Mouse (Mus musculus) MEL (cell line): ENCODE results near the gene Tet3. TPM values are rescaled to one million over a fixed set of nuclear protein-coding genes. Genes with fewer than 3 reads are reported as not detected.

Source experiments
- DNase-seq: peaks from one replicate; pipeline ENCODE4 v3.0.0; 2011; ENCODE audit warnings: low read depth, low spot score
- H3K27ac ChIP-seq: 2 replicates; pipeline ENCODE4 v1.5.1; 2012; ENCODE audit warnings: low read depth, mild to moderate bottlenecking, control low read depth, low read length, moderate library complexity; ENCODE audit not compliant: control insufficient read depth
- H3K27me3 ChIP-seq, 2 experiments: fragments of 150-350 bp in 1 of 2; sonication (generic) in 1 of 2; 2 replicates each; pipeline ENCODE4 v1.6.1; 2012; ENCODE audit warnings: low read length in 2 of 2, mild to moderate bottlenecking in 2 of 2, improper control_type of control experiment in 1 of 2, moderate library complexity in 1 of 2; ENCODE audit not compliant: insufficient read depth in 2 of 2, control insufficient read depth in 1 of 2
- H3K36me3 ChIP-seq, 2 experiments: 2 replicates each; pipeline ENCODE4 v1.6.1; 2012 to 2014; ENCODE audit warnings: low read length in 2 of 2, improper control_type of control experiment in 1 of 2, inconsistent platforms in 1 of 2, mild to moderate bottlenecking in 1 of 2; ENCODE audit not compliant: insufficient read depth in 2 of 2, control insufficient read depth in 1 of 2
- H3K4me1 ChIP-seq, 2 experiments: fragments of 150-350 bp in 1 of 2; sonication (generic) in 1 of 2; 2 replicates each; pipeline ENCODE4 v1.6.1; 2012; ENCODE audit warnings: low read length in 2 of 2, improper control_type of control experiment in 1 of 2, mild to moderate bottlenecking in 1 of 2; ENCODE audit not compliant: insufficient read depth in 2 of 2, control insufficient read depth in 1 of 2
- H3K4me3 ChIP-seq, 2 experiments: fragments of 150-350 bp in 1 of 2; sonication (generic) in 1 of 2; 2 replicates each; pipeline ENCODE4 v1.5.1; 2012; ENCODE audit warnings: low read depth in 2 of 2, low read length in 2 of 2, mild to moderate bottlenecking in 2 of 2, moderate library complexity in 2 of 2, control low read depth in 1 of 2, improper control_type of control experiment in 1 of 2; ENCODE audit not compliant: control insufficient read depth in 1 of 2, insufficient read depth in 1 of 2
- H3K79me2 ChIP-seq: 2 replicates; pipeline ENCODE4 v1.6.1; 2012; ENCODE audit warnings: mild to moderate bottlenecking, low read length, moderate library complexity; ENCODE audit not compliant: control insufficient read depth, poor library complexity, insufficient read depth
- H3K9ac ChIP-seq: 2 replicates; pipeline ENCODE4 v1.6.1; 2012; ENCODE audit warnings: low read depth, mild to moderate bottlenecking, control low read depth, low read length, moderate library complexity; ENCODE audit not compliant: control insufficient read depth, poor library complexity, severe bottlenecking
- H3K9me3 ChIP-seq: fragments of 150-350 bp; sonication (generic); replicated peaks from 2 replicates; pipeline ENCODE4 v1.6.1; 2012; ENCODE audit warnings: mild to moderate bottlenecking, low read length, improper control_type of control experiment, moderate library complexity; ENCODE audit not compliant: insufficient read depth
- EP300 ChIP-seq, 2 experiments: IDR thresholded peaks; 2 replicates each; pipeline ENCODE4 v1.6.1; 2011; ENCODE audit warnings: improper control_type of control experiment in 2 of 2, low read length in 2 of 2, low read depth in 1 of 2, mild to moderate bottlenecking in 1 of 2
- ETS1 ChIP-seq: IDR thresholded peaks from 2 replicates; pipeline ENCODE4 v1.6.1; 2012; ENCODE audit warnings: low read depth, mild to moderate bottlenecking, inconsistent platforms, low read length, improper control_type of control experiment, moderate library complexity
- GATA1 ChIP-seq: IDR thresholded peaks from 2 replicates; pipeline ENCODE4 v1.6.1; 2011; ENCODE audit warnings: low read depth, low read length, improper control_type of control experiment
- JUND ChIP-seq: IDR thresholded peaks from 2 replicates; pipeline ENCODE4 v1.6.1; 2011; ENCODE audit warnings: low read depth, mild to moderate bottlenecking, improper control_type of control experiment, low read length
- MAX ChIP-seq: IDR thresholded peaks from 2 replicates; pipeline ENCODE4 v1.6.1; 2011; ENCODE audit warnings: low read length, improper control_type of control experiment
- MAZ ChIP-seq: IDR thresholded peaks from 2 replicates; pipeline ENCODE4 v1.6.1; 2012; ENCODE audit warnings: low read depth, mild to moderate bottlenecking, inconsistent platforms, low read length, improper control_type of control experiment
- POLR2A ChIP-seq, 2 experiments: IDR thresholded peaks; 2 replicates each; pipeline ENCODE4 v1.6.1; 2011 to 2012; ENCODE audit warnings: low read length in 2 of 2, mild to moderate bottlenecking in 2 of 2, control low read depth in 1 of 2, improper control_type of control experiment in 1 of 2, low read depth in 1 of 2, moderate library complexity in 1 of 2; ENCODE audit not compliant: control insufficient read depth in 1 of 2, insufficient read depth in 1 of 2, poor library complexity in 1 of 2
- RAD21 ChIP-seq: IDR thresholded peaks from 2 replicates; pipeline ENCODE4 v1.6.1; 2011; ENCODE audit warnings: mild to moderate bottlenecking, low read depth, low read length, improper control_type of control experiment
- RCOR1 ChIP-seq: IDR thresholded peaks from 2 replicates; pipeline ENCODE4 v1.6.1; 2012; ENCODE audit warnings: low read depth, mild to moderate bottlenecking, inconsistent platforms, low read length, improper control_type of control experiment
- TAL1 ChIP-seq: IDR thresholded peaks from 2 replicates; pipeline ENCODE4 v1.6.1; 2012; ENCODE audit warnings: mild to moderate bottlenecking, inconsistent platforms, low read length, moderate library complexity, mixed read lengths
- TBP ChIP-seq: IDR thresholded peaks from 2 replicates; pipeline ENCODE4 v1.8.0; 2011; ENCODE audit warnings: low read depth, low read length, improper control_type of control experiment
- UBTF ChIP-seq: IDR thresholded peaks from 2 replicates; pipeline ENCODE4 v1.6.1; 2012; ENCODE audit warnings: low read depth, mild to moderate bottlenecking, inconsistent platforms, low read length, improper control_type of control experiment, moderate library complexity, borderline replicate concordance; ENCODE audit not compliant: insufficient read depth
- USF2 ChIP-seq, 2 experiments: IDR thresholded peaks; 2 replicates each; pipeline ENCODE4 v1.6.1; 2011 to 2012; ENCODE audit warnings: improper control_type of control experiment in 2 of 2, low read length in 2 of 2, borderline replicate concordance in 1 of 2, inconsistent platforms in 1 of 2, low read depth in 1 of 2, mild to moderate bottlenecking in 1 of 2; ENCODE audit not compliant: insufficient read depth in 1 of 2
- ZMIZ1 ChIP-seq: IDR thresholded peaks from 2 replicates; pipeline ENCODE4 v1.6.1; 2012; ENCODE audit warnings: low read depth, mild to moderate bottlenecking, inconsistent platforms, low read length, improper control_type of control experiment, moderate library complexity
- polyA plus RNA-seq, 2 experiments: library from polyadenylated mRNA; stranded (reverse) in 1 of 2; unstranded in 1 of 2; fragments of >175 nt in 1 of 2; fragments of >200 nt in 1 of 2; gene quantifications; 2 replicates each; pipeline versions ENCODE4 v1.2.1 to v1.2.4; 2012; ENCODE audit warnings: low replicate concordance in 2 of 2, low read depth in 1 of 2; ENCODE audit not compliant: insufficient read length in 2 of 2, insufficient read depth in 1 of 2, missing spikeins in 1 of 2
- total RNA-seq: library from RNA; depleted of rRNA; stranded (reverse); fragments of 300-350 nt; gene quantifications from 2 replicates; pipeline ENCODE4 v1.2.3, GENCODE M21; 2012

Gene Tet3
- total and polyA plus RNA-seq, 3 experiments = 11.6 to 35.3 (median 22.9) TPM

DNA sequence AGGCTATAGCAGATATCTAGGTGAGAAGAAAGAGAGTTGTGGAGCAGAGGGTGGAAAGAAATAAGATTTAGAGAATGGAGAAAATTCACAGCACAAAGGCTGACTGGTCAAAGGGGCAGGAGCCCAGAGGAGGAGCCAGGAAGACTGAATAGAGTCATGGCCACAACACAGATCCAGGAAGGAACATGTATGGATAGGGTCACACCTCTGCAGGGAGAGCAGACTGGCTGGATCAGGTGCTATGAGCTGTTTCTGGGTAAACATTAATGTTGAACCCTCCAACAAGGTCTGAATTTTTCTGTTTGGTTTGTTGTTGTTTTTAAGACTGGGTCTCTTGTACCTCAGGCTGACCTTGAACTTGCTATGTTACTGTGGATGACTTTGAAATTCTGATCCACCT, 5.1 kb upstream of the Tet3 start:
- TF ChIP-seq MAZ = no peak
- TF ChIP-seq GATA1 = no peak
- no peak for TF ChIP-seq ETS1
- no peak for TF ChIP-seq JUND
- no peak for TF ChIP-seq RAD21
- no peak for TF ChIP-seq TBP
- no peak for TF ChIP-seq TAL1
- TF ChIP-seq ZMIZ1 = no peak
- no peak for TF ChIP-seq RCOR1
- TF ChIP-seq USF2 (IDR thresholded peaks at IDR 0.05; ENCODE audit: borderline replicate concordance in 1 of 2, insufficient read depth in 1 of 2, low read depth in 1 of 2, low read length in 2 of 2) = no peak
- TF ChIP-seq POLR2A (IDR thresholded peaks at IDR 0.05; ENCODE audit: control insufficient read depth in 1 of 2, insufficient read depth in 1 of 2, low read depth in 1 of 2, low read length in 2 of 2, poor library complexity in 1 of 2) = no peak
- H3K27me3 ChIP-seq = peaks cover 0 to 2% of the 10 kb centered on the region in 2 experiments; a peak in 1 of 4 replicates
- peaks cover 2 to 8% of the 10 kb centered on the region in 2 experiments; a peak in 3 of 4 replicates for H3K4me1 ChIP-seq

DNA sequence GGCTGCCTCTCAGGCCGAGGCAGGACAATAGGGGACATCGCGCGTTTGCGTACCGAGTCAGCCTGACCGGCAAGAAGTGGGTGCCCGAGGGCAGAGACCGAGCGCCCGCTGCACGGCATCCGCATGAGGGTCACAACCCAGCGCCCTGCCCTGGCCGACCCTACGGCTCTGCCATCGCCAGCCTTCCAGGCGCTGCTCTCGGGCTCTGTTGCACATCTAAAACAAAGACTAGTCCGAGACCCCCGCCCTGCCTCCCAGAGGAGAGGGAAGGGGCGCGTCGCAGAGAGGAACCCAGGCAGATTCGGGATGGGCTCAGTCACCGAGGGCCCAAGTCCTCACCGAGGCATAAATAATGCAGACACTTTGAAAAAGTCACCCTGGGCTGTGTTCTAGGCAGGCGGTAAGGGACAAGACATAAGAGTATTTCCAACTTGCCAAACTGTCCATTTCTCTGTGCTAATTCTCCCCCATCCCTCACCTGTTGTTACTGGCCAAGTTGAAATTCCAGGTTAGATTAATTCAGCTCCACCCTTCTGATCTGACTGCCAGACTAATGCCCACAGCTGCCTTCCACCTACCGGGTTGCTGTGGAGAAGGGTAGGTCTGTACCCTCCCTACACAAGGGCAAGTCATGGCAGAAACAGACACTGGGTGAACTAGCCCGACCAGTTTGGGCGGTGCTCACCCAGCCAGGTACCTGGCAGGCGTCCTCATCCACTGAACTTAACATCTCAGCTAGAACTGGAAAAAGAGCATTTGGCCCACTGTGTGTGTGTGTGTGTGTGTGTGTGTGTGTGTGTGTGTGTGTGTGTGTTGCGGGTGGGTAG, 1.7 kb downstream of the Tet3 start:
- TF ChIP-seq MAX (no peak), EP300 (IDR thresholded peaks at IDR 0.05; ENCODE audit: low read depth in 1 of 2, low read length in 2 of 2) (0 out of 4 replicates have a peak, but pooled peaks of 1 of the 2 experiments have one; percentile 8), POLR2A (IDR thresholded peaks at IDR 0.05; ENCODE audit: control insufficient read depth in 1 of 2, insufficient read depth in 1 of 2, low read depth in 1 of 2, low read length in 2 of 2, poor library complexity in 1 of 2) (0 out of 4 replicates have a peak, but pooled peaks of 1 of the 2 experiments have one; percentile 20), UBTF (peak; percentile 5; the same call in 1 of the 2 replicates)
- Histone ChIP-seq H3K27ac (peak overlapping the region; percentile 87), H3K4me3 (peak overlapping the region; percentile 61 to 86), H3K79me2 (peaks cover 47% of the 10 kb centered on the region), H3K9ac (peak overlapping the region; percentile 75), H3K36me3 (peaks cover 1 to 30% of the 10 kb centered on the region in 2 experiments; a peak in 2 of 4 replicates), H3K4me1 (peaks cover 4 to 37% of the 10 kb centered on the region in 2 experiments), H3K9me3 (no peaks in the 10 kb centered on the region), H3K27me3 (no peaks in the 10 kb centered on the region)
- peak; percentile 53 for DNase-seq

More for the DNA sequence above, 5.1 kb upstream of the Tet3 start:
- Histone ChIP-seq H3K9me3 (no peaks in the 10 kb centered on the region), H3K27ac (no peak overlapping the region), H3K4me3 (no peak overlapping the region), H3K9ac (no peak overlapping the region), H3K36me3 (peaks cover 0 to 4% of the 10 kb centered on the region in 2 experiments; a peak in 2 of 4 replicates), H3K79me2 (no peaks in the 10 kb centered on the region)
- DNase-seq = no peak
